Mouse (Mus musculus): Measurements from ENCODE around the gene Tmc1. TPM values are rescaled to one million over a fixed set of nuclear protein-coding genes. Genes with fewer than 3 reads are reported as not detected.

Tmc1 gene
- polyA plus RNA-seq, 1 experiment, result not detected

DNA sequence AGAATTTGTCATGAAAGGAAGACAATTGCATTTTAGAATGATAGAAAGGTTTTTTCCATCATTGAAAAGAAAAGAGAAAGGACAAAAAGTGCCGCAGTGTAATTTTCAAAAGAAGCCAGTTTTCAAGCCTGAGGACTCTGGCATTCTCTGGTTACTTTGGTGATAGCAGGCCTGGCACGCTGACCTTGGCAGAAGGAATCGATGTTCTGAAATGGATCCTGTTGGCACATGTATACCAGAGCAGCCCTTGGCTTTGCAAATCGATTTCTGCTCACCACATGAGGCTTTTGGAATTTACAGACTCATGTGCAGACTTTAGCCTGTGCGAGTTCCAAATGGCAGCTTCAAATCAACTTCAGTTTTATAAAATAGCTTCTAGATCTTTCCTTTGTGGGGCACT is 813 bp upstream of the Tmc1 start:
- H3ac ChIP-seq (ENCODE audit: control insufficient read depth, insufficient read length), result no peak overlapping the region
- no peaks in the 10 kb centered on the region for H3K27me3 ChIP-seq (ENCODE audit: control insufficient read depth, insufficient read depth, insufficient read length)
- no peak overlapping the region for H3K4me2 ChIP-seq (ENCODE audit: low read depth)
- no peaks in the 10 kb centered on the region for H3K36me3 ChIP-seq (ENCODE audit: control insufficient read depth, insufficient read depth)
- no peaks in the 10 kb centered on the region for H3K79me2 ChIP-seq (ENCODE audit: control insufficient read depth, insufficient read depth)
- TF ChIP-seq POLR2AphosphoS2 (IDR thresholded peaks at IDR 0.05; ENCODE audit: insufficient read length, low read depth) (no peak), MAX (IDR thresholded peaks at IDR 0.05; ENCODE audit: low read depth) (no peak), SRF (IDR thresholded peaks at IDR 0.05; ENCODE audit: control insufficient read depth, insufficient read length, low read depth) (no peak), REST (IDR thresholded peaks at IDR 0.05; ENCODE audit: insufficient read depth, insufficient read length) (no peak), POLR2A (IDR thresholded peaks at IDR 0.05; ENCODE audit: insufficient read length, low read depth) (no peak), TCF12 (IDR thresholded peaks at IDR 0.05; ENCODE audit: insufficient read depth, poor library complexity, severe bottlenecking) (no peak), CEBPB (IDR thresholded peaks at IDR 0.05; ENCODE audit: insufficient read depth, poor library complexity, severe bottlenecking) (no peak), USF1 (IDR thresholded peaks at IDR 0.05; ENCODE audit: low read depth) (no peak), TCF3 (IDR thresholded peaks at IDR 0.05; ENCODE audit: insufficient read length, low read depth) (no peak), MYOG (IDR thresholded peaks at IDR 0.05; ENCODE audit: control insufficient read depth in 1 of 3, insufficient read depth in 1 of 3, insufficient read length in 2 of 3, low read depth in 2 of 3) (no peak), E2F4 (IDR thresholded peaks at IDR 0.05; ENCODE audit: insufficient read depth) (no peak), MYOD1 (IDR thresholded peaks at IDR 0.05; ENCODE audit: control insufficient read depth in 1 of 3, insufficient read length in 2 of 3, low read depth in 2 of 3) (no peak)
- H3K4me3 ChIP-seq, result no peak overlapping the region

DNA sequence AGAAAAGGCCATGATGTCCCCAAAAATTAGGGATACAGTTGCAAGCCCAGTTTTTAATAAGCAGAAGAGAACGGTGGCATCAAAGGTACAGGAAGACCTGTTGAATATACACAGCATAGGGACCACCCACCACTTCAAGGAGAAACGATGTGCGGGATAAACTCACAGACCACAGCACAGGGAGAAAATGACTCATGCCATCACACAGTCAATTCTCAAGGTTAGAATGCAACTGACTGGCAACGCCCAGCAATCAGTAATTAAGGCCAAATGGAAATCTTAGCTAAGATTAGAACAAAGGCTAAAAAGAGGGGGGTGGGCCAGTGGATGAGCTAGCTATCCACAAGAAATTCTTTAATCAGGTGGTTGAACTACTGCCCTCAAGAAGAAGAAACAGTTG is 9.6 kb downstream of the Tmc1 start:
- TF ChIP-seq POLR2A (IDR thresholded peaks at IDR 0.05; ENCODE audit: insufficient read length, low read depth) (no peak), MYOD1 (IDR thresholded peaks at IDR 0.05; ENCODE audit: control insufficient read depth in 1 of 3, insufficient read length in 2 of 3, low read depth in 2 of 3) (no peak), MAX (IDR thresholded peaks at IDR 0.05; ENCODE audit: low read depth) (no peak), CEBPB (IDR thresholded peaks at IDR 0.05; ENCODE audit: insufficient read depth, poor library complexity, severe bottlenecking) (no peak), SRF (IDR thresholded peaks at IDR 0.05; ENCODE audit: control insufficient read depth, insufficient read length, low read depth) (no peak), REST (IDR thresholded peaks at IDR 0.05; ENCODE audit: insufficient read depth, insufficient read length) (no peak), USF1 (IDR thresholded peaks at IDR 0.05; ENCODE audit: low read depth) (no peak), MYOG (IDR thresholded peaks at IDR 0.05; ENCODE audit: control insufficient read depth in 1 of 3, insufficient read depth in 1 of 3, insufficient read length in 2 of 3, low read depth in 2 of 3) (no peak), E2F4 (IDR thresholded peaks at IDR 0.05; ENCODE audit: insufficient read depth) (no peak), TCF12 (IDR thresholded peaks at IDR 0.05; ENCODE audit: insufficient read depth, poor library complexity, severe bottlenecking) (no peak), TCF3 (IDR thresholded peaks at IDR 0.05; ENCODE audit: insufficient read length, low read depth) (no peak), POLR2AphosphoS2 (IDR thresholded peaks at IDR 0.05; ENCODE audit: insufficient read length, low read depth) (no peak)
- H3K79me2 ChIP-seq (ENCODE audit: control insufficient read depth, insufficient read depth), result no peaks in the 10 kb centered on the region
- H3K4me2 ChIP-seq (ENCODE audit: low read depth), result no peak overlapping the region
- H3K27me3 ChIP-seq (ENCODE audit: control insufficient read depth, insufficient read depth, insufficient read length), result no peaks in the 10 kb centered on the region
- no peak overlapping the region for H3K4me3 ChIP-seq
- no peaks in the 10 kb centered on the region for H3K36me3 ChIP-seq (ENCODE audit: control insufficient read depth, insufficient read depth)
- no peak overlapping the region for H3ac ChIP-seq (ENCODE audit: control insufficient read depth, insufficient read length)

DNA sequence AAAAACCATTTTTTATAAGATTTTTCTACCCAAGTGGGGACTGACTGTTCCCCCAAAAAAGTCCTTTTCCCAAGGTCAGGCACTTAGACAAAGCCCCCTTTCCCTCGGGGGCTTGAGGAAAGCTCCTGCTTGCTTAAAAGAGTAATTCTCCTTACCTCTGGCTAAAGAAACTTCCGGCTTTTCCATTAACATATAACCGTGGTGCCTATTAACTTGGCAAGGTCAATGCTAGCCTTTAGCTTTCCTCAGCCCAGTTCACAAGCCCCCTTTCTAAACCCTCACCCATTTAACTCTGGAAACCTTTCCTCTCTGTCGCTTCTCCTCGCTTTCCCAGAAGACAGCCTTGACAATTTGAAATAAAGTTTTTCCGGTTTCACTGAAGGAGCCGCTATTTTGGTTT is 29.7 kb downstream of the Tmc1 start:
- Histone ChIP-seq H3ac (ENCODE audit: control insufficient read depth, insufficient read length) (no peak overlapping the region), H3K4me2 (ENCODE audit: low read depth) (no peak overlapping the region), H3K79me2 (ENCODE audit: control insufficient read depth, insufficient read depth) (no peaks in the 10 kb centered on the region), H3K4me3 (no peak overlapping the region), H3K36me3 (ENCODE audit: control insufficient read depth, insufficient read depth) (no peaks in the 10 kb centered on the region), H3K27me3 (ENCODE audit: control insufficient read depth, insufficient read depth, insufficient read length) (no peaks in the 10 kb centered on the region)
- TF ChIP-seq TCF3 (IDR thresholded peaks at IDR 0.05; ENCODE audit: insufficient read length, low read depth), result no peak

DNA sequence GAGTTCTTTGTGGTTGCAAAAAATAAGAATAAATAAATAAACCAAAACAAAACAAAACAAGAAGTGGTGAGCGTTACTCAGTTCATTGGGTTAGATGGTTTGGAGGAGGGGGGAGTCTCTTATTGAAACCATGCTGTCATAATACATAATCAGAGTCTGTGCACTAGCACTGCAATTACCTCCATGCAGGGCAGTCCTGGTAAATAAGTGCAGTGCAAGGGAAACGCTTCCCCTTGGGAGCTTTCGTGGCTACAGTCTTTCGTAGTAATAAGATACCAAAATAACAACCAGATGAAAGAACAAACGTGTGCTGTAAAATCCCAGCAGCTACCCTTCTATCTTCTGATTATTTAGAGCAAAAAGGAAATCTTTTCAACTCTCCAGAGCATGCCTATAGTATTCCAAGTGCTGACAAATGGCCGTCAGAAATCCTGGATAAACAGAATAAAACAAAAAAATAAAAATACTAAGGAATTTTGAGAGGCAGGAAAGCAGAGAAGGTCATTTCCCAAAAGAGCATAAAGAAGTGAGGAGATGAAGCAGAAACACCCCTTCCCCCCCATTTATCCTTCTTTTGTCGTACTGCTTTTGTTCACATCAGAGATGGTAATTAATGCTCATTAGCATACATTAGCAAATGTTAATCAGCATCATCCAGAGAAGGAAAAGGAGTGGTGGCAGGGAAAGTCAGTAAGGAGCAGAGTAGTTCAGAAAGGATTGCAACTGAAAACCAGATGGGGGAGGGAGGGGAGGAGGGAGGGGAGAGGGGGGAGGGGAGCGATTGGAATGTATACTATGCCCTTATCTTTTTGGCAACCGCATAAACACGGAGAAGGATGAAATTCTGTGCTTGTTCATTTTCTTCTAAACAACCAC is 30.4 kb downstream of the Tmc1 start:
- TF ChIP-seq TCF12 (IDR thresholded peaks at IDR 0.05; ENCODE audit: insufficient read depth, poor library complexity, severe bottlenecking) (no peak), CEBPB (IDR thresholded peaks at IDR 0.05; ENCODE audit: insufficient read depth, poor library complexity, severe bottlenecking) (no peak), MAX (IDR thresholded peaks at IDR 0.05; ENCODE audit: low read depth) (no peak), POLR2A (IDR thresholded peaks at IDR 0.05; ENCODE audit: insufficient read length, low read depth) (no peak), REST (IDR thresholded peaks at IDR 0.05; ENCODE audit: insufficient read depth, insufficient read length) (no peak), MYOG (IDR thresholded peaks at IDR 0.05; ENCODE audit: control insufficient read depth in 1 of 3, insufficient read depth in 1 of 3, insufficient read length in 2 of 3, low read depth in 2 of 3) (no peak)

DNA sequence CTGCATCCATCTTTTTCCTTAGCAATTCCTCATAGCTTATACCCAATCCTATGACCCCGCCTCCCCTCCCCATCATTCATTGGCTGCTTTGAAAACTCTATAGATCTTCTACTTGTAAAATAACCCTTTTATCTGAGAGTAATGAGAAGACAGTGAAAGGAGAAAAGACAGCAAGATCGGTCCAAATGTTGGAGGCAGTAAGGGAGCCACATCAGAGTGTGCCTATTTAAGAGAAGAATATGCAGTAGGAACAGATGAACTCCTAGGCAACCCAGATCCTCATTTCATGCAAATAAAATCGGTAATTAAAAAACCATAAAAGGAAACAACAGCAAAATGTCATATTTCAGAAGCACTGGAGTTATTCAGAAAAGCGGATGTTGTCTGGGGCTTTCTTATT is 35.8 kb downstream of the Tmc1 start:
- Histone ChIP-seq H3K4me2 (ENCODE audit: low read depth) (no peak overlapping the region), H3ac (ENCODE audit: control insufficient read depth, insufficient read length) (no peak overlapping the region), H3K27me3 (ENCODE audit: control insufficient read depth, insufficient read depth, insufficient read length) (no peaks in the 10 kb centered on the region), H3K4me3 (no peak overlapping the region), H3K79me2 (ENCODE audit: control insufficient read depth, insufficient read depth) (no peaks in the 10 kb centered on the region), H3K36me3 (ENCODE audit: control insufficient read depth, insufficient read depth) (no peaks in the 10 kb centered on the region)
- TF ChIP-seq SRF (IDR thresholded peaks at IDR 0.05; ENCODE audit: control insufficient read depth, insufficient read length, low read depth) (no peak), REST (IDR thresholded peaks at IDR 0.05; ENCODE audit: insufficient read depth, insufficient read length) (no peak), MYOD1 (IDR thresholded peaks at IDR 0.05; ENCODE audit: control insufficient read depth in 1 of 3, insufficient read length in 2 of 3, low read depth in 2 of 3) (no peak), CEBPB (IDR thresholded peaks at IDR 0.05; ENCODE audit: insufficient read depth, poor library complexity, severe bottlenecking) (no peak), USF1 (IDR thresholded peaks at IDR 0.05; ENCODE audit: low read depth) (no peak), POLR2A (IDR thresholded peaks at IDR 0.05; ENCODE audit: insufficient read length, low read depth) (no peak), E2F4 (IDR thresholded peaks at IDR 0.05; ENCODE audit: insufficient read depth) (no peak), TCF12 (IDR thresholded peaks at IDR 0.05; ENCODE audit: insufficient read depth, poor library complexity, severe bottlenecking) (no peak), POLR2AphosphoS2 (IDR thresholded peaks at IDR 0.05; ENCODE audit: insufficient read length, low read depth) (no peak), TCF3 (IDR thresholded peaks at IDR 0.05; ENCODE audit: insufficient read length, low read depth) (no peak), MYOG (IDR thresholded peaks at IDR 0.05; ENCODE audit: control insufficient read depth in 1 of 3, insufficient read depth in 1 of 3, insufficient read length in 2 of 3, low read depth in 2 of 3) (no peak), MAX (IDR thresholded peaks at IDR 0.05; ENCODE audit: low read depth) (no peak)

More for the DNA sequence above, 30.4 kb downstream of the Tmc1 start:
- Histone ChIP-seq H3K4me3 (no peak overlapping the region), H3K27me3 (ENCODE audit: control insufficient read depth, insufficient read depth, insufficient read length) (no peaks in the 10 kb centered on the region), H3K79me2 (ENCODE audit: control insufficient read depth, insufficient read depth) (no peaks in the 10 kb centered on the region), H3K36me3 (ENCODE audit: control insufficient read depth, insufficient read depth) (no peaks in the 10 kb centered on the region), H3K4me2 (ENCODE audit: low read depth) (no peak overlapping the region), H3ac (ENCODE audit: control insufficient read depth, insufficient read length) (no peak overlapping the region)

Data from myocyte (in vitro differentiated cells).